Mouse (Mus musculus): ENCODE results near the gene Abca8b.
"Not testable (repeated sequence)": the region's sequence is repeated elsewhere in the genome, so short reads cannot be mapped to it uniquely, and the experiment has no call there.

Abca8b gene

GRCm38 (mm10) chr11:109916654-109917053, 79.0 kb downstream of the Abca8b start:
- no peak for DNase-seq (ENCODE audit: low spot score in 2 of 2)

- DNase-seq (ENCODE audit: low spot score in 2 of 2): not testable (repeated sequence)
These were observed 82.5 kb downstream of the Abca8b start for GRCm38 (mm10) chr11:109913156-109913555.

GRCm38 (mm10) chr11:109912118-109912517, 83.5 kb downstream of the Abca8b start:
- DNase-seq (ENCODE audit: low spot score in 2 of 2): not testable (repeated sequence)

- DNase-seq (ENCODE audit: low spot score in 2 of 2): no peak
These were observed 85.8 kb downstream of the Abca8b start for GRCm38 (mm10) chr11:109909801-109910200.

- DNase-seq (ENCODE audit: low spot score in 2 of 2): no peak
These were observed 87.2 kb downstream of the Abca8b start for GRCm38 (mm10) chr11:109908207-109909031.

GRCm38 (mm10) chr11:109907508-109907907, 88.1 kb downstream of the Abca8b start:
- no peak for DNase-seq (ENCODE audit: low spot score in 2 of 2)

GRCm38 (mm10) chr11:109902616-109903598, 92.7 kb downstream of the Abca8b start:
- no peak for DNase-seq (ENCODE audit: low spot score in 2 of 2)

GRCm38 (mm10) chr11:109900491-109901241, 95.0 kb downstream of the Abca8b start:
- no peak for DNase-seq (ENCODE audit: low spot score in 2 of 2)

GRCm38 (mm10) chr11:109898791-109899467, 96.7 kb downstream of the Abca8b start:
- DNase-seq (ENCODE audit: low spot score in 2 of 2): no peak

GRCm38 (mm10) chr11:109895952-109896530, 99.6 kb downstream of the Abca8b start:
- no peak for DNase-seq (ENCODE audit: low spot score in 2 of 2)

GRCm38 (mm10) chr11:109895496-109895895, 100.1 kb downstream of the Abca8b start:
- no peak for DNase-seq (ENCODE audit: low spot score in 2 of 2)

- DNase-seq (ENCODE audit: low spot score in 2 of 2): no peak
These were observed 101.5 kb downstream of the Abca8b start for GRCm38 (mm10) chr11:109893894-109894804.

GRCm38 (mm10) chr11:109891989-109892386, 103.7 kb downstream of the Abca8b start:
- DNase-seq (ENCODE audit: low spot score in 2 of 2): peak in 1 of 2 experiments; percentile 9

GRCm38 (mm10) chr11:109891371-109891988, 104.2 kb downstream of the Abca8b start:
- DNase-seq (ENCODE audit: low spot score in 2 of 2): no peak

- DNase-seq (ENCODE audit: low spot score in 2 of 2): no peak
These were observed 106.0 kb downstream of the Abca8b start for GRCm38 (mm10) chr11:109889595-109889994.

GRCm38 (mm10) chr11:109886757-109887156, 108.9 kb downstream of the Abca8b start:
- no peak for DNase-seq (ENCODE audit: low spot score in 2 of 2)

GRCm38 (mm10) chr11:109885521-109885920, 110.1 kb downstream of the Abca8b start:
- DNase-seq (ENCODE audit: low spot score in 2 of 2): no peak

- DNase-seq (ENCODE audit: low spot score in 2 of 2): no peak
These were observed 110.8 kb downstream of the Abca8b start for GRCm38 (mm10) chr11:109884801-109885200.

- no peak for DNase-seq (ENCODE audit: low spot score in 2 of 2)
These were observed 111.5 kb downstream of the Abca8b start for GRCm38 (mm10) chr11:109884126-109884525.

Measured in frontal cortex, postnatal 25 days (tissue).